Mouse (Mus musculus): ENCODE data around the gene Ift140.
A peak's percentile ranks its signal among the peaks of the same experiment; 100 is the strongest.
"Not testable (repeated sequence)": the region's sequence is repeated elsewhere in the genome, so short reads cannot be mapped to it uniquely, and the experiment has no call there.

The Ift140 gene

DNA sequence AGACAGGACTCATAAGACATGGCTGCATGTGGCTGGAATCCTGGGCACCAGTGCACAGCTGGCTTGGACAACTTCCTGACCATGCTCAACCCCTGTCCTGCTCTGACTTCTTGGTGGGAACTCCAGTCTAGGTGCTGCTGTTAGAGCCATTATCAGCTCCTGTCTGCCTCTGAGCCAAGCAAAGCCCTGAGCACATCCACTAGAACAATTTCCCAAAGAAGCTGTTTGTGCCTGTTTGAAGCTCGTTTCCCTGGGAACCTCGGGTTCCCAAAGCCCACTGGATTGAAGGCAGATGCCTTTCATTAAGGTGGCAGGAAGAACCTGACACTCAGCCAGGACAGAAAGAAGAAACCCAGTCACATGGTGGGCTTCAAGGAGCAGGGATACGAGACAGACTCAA lies 104.5 kb downstream of the Ift140 start, which contains the start of gene Ptx4:
Ptx4 (plus strand) TSS at position 355 of the 400 bp plus-strand sequence.
- no peak for DNase-seq

DNA sequence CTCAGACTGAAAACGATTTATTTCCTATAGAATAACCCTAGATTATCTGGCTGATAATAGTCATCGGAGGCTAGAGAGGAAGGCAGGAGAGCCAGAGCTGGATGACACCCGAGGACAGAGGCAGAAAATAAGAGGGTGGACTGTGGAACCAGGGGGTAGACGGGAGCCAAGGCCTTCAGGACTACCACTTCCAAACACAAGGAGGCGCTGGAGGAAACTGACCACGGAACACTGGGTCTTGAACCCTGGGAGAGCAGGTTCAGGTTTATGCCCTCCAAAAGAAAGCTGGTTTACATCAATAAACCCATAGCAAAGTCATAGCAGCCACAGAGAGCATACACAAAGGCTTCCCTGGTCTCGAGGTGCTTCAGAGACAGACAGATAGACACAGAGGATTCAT lies 108.1 kb downstream of the Ift140 start:
- DNase-seq, result no peak

DNA sequence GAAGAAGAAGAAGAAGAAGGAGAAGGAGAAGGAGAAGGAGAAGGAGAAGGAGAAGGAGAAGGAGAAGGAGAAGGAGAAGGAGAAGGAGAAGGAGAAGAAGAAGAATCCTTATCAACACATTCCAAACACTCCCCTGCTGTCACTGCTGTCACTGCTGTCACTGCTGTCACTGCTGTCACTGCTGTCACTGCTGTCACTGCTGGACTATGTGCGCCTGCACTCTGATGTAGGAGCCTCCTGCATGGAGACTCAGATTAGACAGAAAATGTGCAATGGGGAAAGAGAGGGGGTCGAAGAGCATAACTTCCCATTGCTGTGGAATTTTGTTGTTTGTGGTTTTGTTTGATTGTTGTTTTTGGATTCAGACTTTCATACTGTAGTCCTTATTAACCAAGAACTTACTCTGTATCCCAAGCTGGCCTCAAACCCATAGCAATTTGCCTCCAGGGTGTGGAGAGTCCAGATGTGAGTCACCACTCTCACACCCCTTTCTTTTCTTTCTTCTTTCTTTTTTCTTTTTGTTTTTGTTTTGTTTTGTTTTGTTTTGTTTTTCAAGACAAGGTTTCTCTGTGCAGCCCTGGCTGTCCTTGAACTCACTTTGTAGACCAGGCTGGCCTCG lies 109.7 kb downstream of the Ift140 start:
- not testable (repeated sequence) for DNase-seq

DNA sequence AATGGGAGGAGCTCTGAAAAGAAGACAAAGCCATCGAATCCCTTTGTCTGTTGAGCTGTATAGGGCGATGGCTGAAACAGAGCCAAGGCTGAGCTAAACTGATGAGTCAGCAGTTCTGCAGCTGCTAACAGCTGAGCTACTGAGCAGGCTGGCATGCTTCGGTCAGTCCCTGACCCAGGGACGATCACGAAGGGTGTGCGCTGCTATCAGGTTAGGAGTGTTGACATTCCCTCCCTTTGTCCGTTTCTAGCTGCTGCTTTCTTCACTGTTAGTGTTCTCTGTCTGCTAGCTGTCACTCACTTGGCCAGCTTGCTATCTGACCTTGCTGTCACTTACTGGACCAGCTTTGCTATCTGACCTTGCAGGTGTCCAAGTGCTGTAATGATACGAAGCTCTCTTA lies 111.2 kb downstream of the Ift140 start:
- no peak for DNase-seq

DNA sequence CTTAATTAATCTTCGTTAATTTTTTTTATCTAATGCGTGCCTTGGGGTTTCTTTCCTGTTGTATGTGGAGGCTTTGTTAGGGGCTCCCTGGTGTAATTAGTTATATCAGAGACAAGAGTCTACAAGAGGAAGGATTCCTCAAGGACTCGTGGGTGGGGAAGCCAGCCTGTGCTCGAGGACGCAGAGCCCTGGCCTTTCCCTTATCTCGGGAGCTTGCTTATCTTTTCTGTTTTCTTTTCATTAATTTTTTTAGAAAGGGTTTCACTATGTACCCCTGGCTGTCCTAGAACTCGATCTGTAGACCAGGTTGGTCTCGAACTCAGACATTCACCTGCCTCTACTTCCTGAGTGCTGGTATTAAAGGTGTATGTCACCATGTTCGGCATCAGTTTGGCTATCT lies 111.8 kb downstream of the Ift140 start:
- DNase-seq, result no peak

DNA sequence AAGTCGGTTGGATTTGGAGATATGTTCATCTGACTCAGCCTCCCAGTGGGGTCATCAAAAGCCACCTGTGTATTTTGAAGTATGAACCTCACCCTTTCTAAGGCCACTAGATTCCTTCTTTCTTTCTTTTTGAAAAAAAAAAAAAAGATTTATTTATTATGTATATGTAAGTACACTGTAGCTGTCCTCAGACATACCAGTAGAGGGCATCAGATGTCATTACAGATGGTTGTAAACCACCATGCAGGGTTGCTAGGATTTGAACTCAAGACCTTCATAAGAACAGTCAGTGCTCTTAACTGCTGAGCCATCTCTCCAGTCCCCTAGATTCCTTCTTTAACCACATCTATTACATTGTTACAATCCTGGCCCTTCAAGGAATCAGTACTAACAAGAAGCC lies 114.2 kb downstream of the Ift140 start:
- no peak for DNase-seq

DNA sequence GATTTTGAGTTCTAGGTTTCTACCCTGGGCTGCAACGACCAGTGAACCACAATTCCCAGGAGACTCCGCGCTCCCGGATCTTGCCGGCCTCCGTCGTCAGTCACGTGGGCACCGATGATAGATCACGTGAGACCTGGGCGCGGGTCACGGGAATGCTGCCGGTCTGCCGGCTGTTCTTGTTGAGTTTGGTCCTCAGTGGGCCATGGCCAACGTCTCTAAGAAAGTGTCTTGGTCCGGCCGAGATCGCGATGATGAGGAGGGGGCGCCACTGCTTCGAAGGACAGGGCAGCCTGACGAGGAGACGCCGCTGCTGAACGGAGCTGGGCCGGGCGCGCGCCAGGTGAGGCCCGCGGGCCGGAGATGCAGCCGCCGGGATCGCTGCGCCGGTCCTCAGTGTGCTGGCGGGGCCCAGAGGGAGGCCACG lies 117.4 kb downstream of the Ift140 start, which contains the start of gene Clcn7:
Clcn7 (plus strand) TSS at position 117 of the 424 bp plus-strand sequence.
- DNase-seq, result peak; percentile 95

DNA sequence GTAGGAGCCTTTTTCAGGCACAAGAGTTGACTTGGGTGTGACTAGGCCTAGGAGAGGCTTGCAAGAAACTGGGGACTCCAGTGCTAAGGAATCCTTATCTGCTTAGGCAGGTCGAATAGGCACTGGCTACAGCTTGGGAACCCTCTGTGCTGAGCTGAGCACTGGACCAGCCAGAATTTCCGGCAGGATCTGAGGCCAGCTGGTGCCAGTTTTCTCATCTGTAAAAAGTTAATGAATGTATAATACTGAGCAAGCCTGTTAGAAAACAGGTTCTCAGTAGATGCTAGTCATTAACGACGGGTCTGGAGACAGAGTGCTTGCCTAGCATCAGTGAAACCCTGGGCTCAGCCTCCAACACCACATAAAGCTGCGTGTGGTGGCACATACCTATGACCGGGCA lies 119.7 kb downstream of the Ift140 start:
- no peak for DNase-seq

DNA sequence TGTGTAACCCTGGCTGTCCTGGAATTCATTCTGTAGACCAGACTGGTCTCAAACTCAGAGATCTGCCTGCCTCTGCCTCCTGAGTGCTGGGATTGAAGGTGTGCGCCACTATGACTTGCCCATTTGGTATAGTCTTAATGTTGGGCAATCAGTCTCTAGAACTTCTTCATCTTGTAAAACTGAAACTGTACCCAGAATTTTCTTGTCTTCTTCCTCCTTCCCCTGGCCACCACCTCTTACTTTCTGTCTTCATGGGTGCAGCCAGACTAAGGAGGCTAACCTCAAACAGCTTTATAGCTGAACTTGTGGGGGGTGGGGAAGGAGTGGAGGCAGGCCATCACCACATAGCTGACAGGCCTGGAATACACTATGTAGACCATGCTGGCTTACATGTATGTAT lies 122.9 kb downstream of the Ift140 start:
- DNase-seq, result no peak

DNA sequence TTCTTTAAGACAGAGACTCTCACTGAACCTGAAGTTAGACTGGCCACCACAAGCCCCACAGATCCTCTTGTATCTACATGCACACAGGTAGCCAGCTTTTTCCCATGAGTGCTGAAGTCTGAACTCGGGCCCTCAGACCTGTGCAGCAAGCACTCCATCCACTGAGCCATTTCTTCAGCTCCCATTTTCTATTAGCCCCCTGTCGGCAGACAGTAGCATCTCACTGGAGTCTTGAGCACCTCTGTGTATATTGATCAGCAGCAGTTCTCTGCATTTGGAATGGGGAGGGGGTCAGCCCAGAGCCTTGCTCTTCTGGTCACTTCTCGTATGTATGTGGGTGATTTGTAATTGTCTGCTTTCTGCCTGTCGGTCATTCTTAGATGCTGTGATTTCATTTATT lies 124.1 kb downstream of the Ift140 start:
- DNase-seq, result no peak
